Mouse (Mus musculus): ENCODE results near the gene Ppia. TPM values are rescaled to one million over a fixed set of nuclear protein-coding genes. Genes with fewer than 3 reads are reported as not detected.
A peak's percentile ranks its signal among the peaks of the same experiment; 100 is the strongest.

The Ppia gene
- polyA plus RNA-seq, 1 experiment from 2014 or later, result 6,203 TPM

DNA sequence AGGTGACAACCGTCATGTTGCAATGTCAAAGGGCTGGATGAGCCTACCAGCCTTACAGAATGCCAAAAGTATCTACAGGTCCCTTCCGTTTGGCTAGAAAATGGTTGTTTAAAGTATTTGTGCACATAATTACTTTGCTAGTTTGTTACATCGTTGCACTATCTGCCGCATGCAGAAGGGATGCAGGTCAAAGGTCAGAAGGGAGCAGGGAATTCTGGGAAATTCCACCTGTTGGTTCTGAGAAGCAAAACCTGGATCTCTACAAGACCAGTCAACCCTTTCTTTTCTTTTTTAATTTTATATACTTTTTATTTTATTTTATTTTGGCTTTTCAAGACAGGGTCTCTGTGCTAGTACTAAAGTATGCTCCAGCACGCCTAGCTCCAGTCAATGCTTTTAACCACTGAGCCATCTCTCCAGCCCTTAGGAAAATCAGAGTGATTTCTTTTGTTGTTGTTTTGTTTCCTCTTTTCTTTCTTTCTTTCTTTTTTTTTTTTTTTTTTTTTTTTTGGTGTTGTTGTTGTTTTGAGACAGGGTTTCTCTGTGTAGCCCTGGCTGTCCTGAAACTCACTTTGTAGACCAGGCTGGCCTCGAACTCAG is 27.0 kb upstream of the Ppia start:
- ATAC-seq (replicated peaks; ENCODE audit: insufficient number of reproducible peaks, low FRiP score, low TSS enrichment, low read depth) (no peak), DNase-seq (ENCODE audit: low spot score) (no peak)
- H3K9ac ChIP-seq (replicated peaks; ENCODE audit: low read length), result peak overlapping the region; percentile 87
- WGBS, result 87% methylated on average over 6 of the region's 6 CpGs
- H3K27me3 ChIP-seq (ENCODE audit: control insufficient read depth, insufficient read depth, low read length), result no peaks in the 10 kb centered on the region
- no peaks in the 10 kb centered on the region for H3K4me1 ChIP-seq (ENCODE audit: control insufficient read depth, insufficient read depth, low read length)
- no peaks in the 10 kb centered on the region for H3K9me3 ChIP-seq (replicated peaks; ENCODE audit: control insufficient read depth, low read length)
- H3K4me3 ChIP-seq (ENCODE audit: low read depth, low read length), result no peak overlapping the region; the same call in 1 of the 2 replicates
- H3K36me3 ChIP-seq (replicated peaks; ENCODE audit: control insufficient read depth, insufficient read depth, low read depth, low read length), result no peaks in the 10 kb centered on the region; the same call in none of the 2 replicates
- no peak overlapping the region for H3K4me2 ChIP-seq (ENCODE audit: low read depth, low read length)
- no peak overlapping the region for H3K27ac ChIP-seq (replicated peaks; ENCODE audit: low read depth, low read length)

DNA sequence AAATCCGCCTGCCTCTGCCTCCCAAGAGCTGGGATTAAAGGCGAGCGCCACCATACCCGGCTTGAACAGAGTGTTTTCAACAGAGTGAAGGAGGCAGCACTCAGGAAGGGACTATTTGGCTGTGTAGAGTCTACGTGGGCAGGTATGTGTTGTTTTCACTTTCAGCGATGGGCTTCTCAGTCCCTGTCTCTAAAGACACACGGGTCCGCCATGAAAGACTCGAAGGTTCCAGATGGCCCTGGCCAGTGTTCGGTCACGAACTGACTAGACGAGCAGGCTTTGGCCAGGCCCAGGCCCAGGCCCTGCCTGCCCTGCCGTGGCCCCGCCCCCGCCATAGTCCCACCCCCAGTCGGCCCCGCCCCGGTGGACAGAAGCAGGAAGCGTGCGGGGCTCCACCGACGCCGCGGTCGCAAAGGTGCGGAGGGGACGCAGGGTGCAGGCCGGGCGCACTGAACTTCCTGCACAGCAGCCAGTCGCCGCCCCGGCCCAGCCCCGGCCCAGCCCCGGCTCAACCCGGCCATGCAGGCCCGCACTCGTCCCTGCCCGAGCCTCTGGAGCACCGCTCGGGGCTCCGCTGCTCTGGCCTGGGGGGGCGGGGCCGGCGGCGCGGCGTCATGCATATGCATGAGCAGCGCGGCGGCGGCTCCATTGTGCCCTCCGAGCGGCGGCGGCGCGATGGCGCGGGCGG is 26.4 kb upstream of the Ppia start, which contains the start of gene Zmiz2:
Gene Zmiz2, plus strand, starts transcription at position 349 of the 688 bp plus-strand sequence.
- Histone ChIP-seq H3K4me2 (ENCODE audit: low read depth, low read length) (peak within 1 kb of the TSS; percentile 85), H3K27ac (replicated peaks; ENCODE audit: low read depth, low read length) (peak within 1 kb of the TSS; percentile 92), H3K9ac (replicated peaks; ENCODE audit: low read length) (peak within 1 kb of the TSS; percentile 87), H3K9me3 (replicated peaks; ENCODE audit: control insufficient read depth, low read length) (no peaks in the 10 kb centered on the region), H3K4me3 (ENCODE audit: low read depth, low read length) (peak within 1 kb of the TSS; percentile 89), H3K36me3 (replicated peaks; ENCODE audit: control insufficient read depth, insufficient read depth, low read depth, low read length) (no peaks in the 10 kb centered on the region; the same call in none of the 2 replicates), H3K4me1 (ENCODE audit: control insufficient read depth, insufficient read depth, low read length) (no peaks in the 10 kb centered on the region), H3K27me3 (ENCODE audit: control insufficient read depth, insufficient read depth, low read length) (no peaks in the 10 kb centered on the region)
- ATAC-seq (replicated peaks; ENCODE audit: insufficient number of reproducible peaks, low FRiP score, low TSS enrichment, low read depth) (peak; percentile 99), DNase-seq (ENCODE audit: low spot score) (peak; percentile 94)
- WGBS, result 14% methylated on average over 30 of the region's 60 CpGs

DNA sequence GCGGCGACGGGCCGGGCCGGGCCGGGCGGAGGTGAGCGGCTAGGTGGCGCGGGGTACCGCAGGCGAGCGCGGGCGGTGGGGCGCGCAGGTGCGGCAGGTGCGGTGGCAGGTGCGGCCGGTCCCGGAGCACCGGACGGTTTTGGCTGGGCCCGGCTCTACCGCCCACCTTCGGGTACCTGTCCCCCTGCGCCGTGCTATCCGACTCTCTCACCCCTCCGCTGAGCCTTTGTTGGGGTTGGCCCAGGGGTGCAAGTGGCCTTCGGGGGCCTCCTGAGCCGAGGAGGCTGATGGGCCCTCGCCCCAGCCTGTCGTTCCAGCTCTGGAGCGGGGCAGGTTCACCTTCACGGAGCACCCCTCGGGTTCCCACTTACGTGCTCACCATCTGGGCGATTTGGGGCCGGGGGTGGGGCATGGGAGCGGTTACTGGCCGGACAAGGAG is 25.7 kb upstream of the Ppia start:
- under 1% methylated on average over 16 of the region's 43 CpGs for WGBS
- ATAC-seq (replicated peaks; ENCODE audit: insufficient number of reproducible peaks, low FRiP score, low TSS enrichment, low read depth) (no peak), DNase-seq (ENCODE audit: low spot score) (peak; percentile 13)
- Histone ChIP-seq H3K27me3 (ENCODE audit: control insufficient read depth, insufficient read depth, low read length) (no peaks in the 10 kb centered on the region), H3K9ac (replicated peaks; ENCODE audit: low read length) (peak overlapping the region; percentile 87), H3K4me2 (ENCODE audit: low read depth, low read length) (peak overlapping the region; percentile 85), H3K27ac (replicated peaks; ENCODE audit: low read depth, low read length) (peak overlapping the region; percentile 92; the same call in 1 of the 2 replicates), H3K4me1 (ENCODE audit: control insufficient read depth, insufficient read depth, low read length) (no peaks in the 10 kb centered on the region), H3K4me3 (ENCODE audit: low read depth, low read length) (peak overlapping the region; percentile 89), H3K9me3 (replicated peaks; ENCODE audit: control insufficient read depth, low read length) (no peaks in the 10 kb centered on the region), H3K36me3 (replicated peaks; ENCODE audit: control insufficient read depth, insufficient read depth, low read depth, low read length) (no peaks in the 10 kb centered on the region; the same call in none of the 2 replicates)

DNA sequence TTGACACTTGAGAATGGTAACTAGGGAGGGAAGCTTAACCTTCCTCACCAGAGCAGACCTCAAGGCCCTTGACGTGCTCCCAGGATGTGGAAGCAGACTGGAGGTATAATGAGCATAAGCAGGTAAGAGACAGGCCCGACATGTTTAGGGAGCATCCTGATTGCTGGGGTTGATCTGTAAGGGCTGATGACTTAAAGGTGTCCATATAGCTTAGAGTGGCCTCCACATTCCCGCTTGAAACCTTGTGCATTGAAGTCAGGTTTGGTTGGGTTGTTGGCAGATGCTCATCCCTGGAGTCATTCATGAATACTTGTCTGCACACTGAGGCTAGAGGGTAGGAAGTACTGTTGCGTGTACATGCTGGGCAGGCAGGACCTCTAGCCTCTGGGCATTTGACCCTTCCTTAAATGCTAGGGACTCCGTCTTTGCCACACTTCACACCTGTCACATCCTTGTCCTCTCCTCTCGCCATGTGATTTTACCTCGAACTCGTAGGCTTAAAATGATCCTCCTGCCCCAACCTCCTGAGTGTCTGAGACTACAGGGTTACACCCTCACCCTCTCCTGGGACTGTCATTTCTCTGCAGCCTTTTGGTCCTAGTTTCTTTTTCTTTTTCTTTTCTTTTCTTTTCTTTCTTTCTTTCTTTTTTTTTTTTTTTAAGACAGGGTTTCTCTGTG is 24.7 kb upstream of the Ppia start:
- H3K9me3 ChIP-seq (replicated peaks; ENCODE audit: control insufficient read depth, low read length), result no peaks in the 10 kb centered on the region
- H3K36me3 ChIP-seq (replicated peaks; ENCODE audit: control insufficient read depth, insufficient read depth, low read depth, low read length), result no peaks in the 10 kb centered on the region; the same call in none of the 2 replicates
- peak overlapping the region; percentile 0; the same call in 1 of the 2 replicates for H3K9ac ChIP-seq (replicated peaks; ENCODE audit: low read length)
- H3K4me2 ChIP-seq (ENCODE audit: low read depth, low read length), result peak overlapping the region; percentile 85
- WGBS, result 81% methylated on average over 8 of the region's 8 CpGs
- no peak overlapping the region for H3K27ac ChIP-seq (replicated peaks; ENCODE audit: low read depth, low read length)
- H3K4me3 ChIP-seq (ENCODE audit: low read depth, low read length), result peak overlapping the region; percentile 89; the same call in 1 of the 2 replicates
- ATAC-seq (replicated peaks; ENCODE audit: insufficient number of reproducible peaks, low FRiP score, low TSS enrichment, low read depth), result no peak
- H3K27me3 ChIP-seq (ENCODE audit: control insufficient read depth, insufficient read depth, low read length), result no peaks in the 10 kb centered on the region
- no peak for DNase-seq (ENCODE audit: low spot score)
- no peaks in the 10 kb centered on the region for H3K4me1 ChIP-seq (ENCODE audit: control insufficient read depth, insufficient read depth, low read length)

DNA sequence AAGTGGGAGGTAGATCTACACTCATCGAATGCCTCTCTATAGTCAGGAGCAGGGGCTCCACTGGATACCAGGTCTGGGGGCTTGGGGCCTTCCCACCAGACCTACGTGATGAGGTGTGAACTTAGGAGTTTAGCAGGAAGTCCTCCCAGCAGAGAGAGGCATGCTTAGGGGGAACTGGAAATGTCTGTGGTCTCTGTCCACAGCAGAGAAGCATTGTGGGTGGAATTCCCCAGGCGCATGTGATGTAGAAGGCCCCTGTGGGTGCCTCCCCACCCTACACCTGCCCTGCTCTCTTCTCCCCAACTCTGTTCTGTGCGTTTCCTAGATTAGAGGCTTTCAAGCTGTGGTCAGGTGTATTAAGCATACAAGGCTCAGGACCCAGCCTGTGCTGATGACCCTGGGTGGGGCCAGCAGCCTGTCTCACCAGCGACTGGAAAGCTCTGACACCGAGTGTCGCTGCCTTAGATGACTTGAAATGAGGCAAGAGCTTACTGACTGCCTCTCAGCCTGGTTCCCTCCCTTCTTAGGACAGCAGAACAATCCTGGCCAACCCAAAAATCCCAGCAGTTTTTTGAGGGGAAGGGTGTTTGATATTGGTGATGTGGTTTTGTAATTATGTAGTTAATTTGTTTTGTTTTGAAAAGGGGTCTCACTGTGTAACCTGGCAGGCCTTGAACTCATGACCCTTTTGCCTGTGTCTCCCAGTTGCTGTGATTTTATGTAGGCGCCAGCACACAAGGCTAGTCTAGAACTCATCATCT is 23.5 kb upstream of the Ppia start:
- H3K4me2 ChIP-seq (ENCODE audit: low read depth, low read length), result no peak overlapping the region
- H3K9me3 ChIP-seq (replicated peaks; ENCODE audit: control insufficient read depth, low read length), result no peaks in the 10 kb centered on the region
- H3K27ac ChIP-seq (replicated peaks; ENCODE audit: low read depth, low read length), result no peak overlapping the region
- H3K4me1 ChIP-seq (ENCODE audit: control insufficient read depth, insufficient read depth, low read length), result no peaks in the 10 kb centered on the region
- H3K27me3 ChIP-seq (ENCODE audit: control insufficient read depth, insufficient read depth, low read length), result no peaks in the 10 kb centered on the region
- 90% methylated on average over 8 of the region's 8 CpGs for WGBS
- ATAC-seq (replicated peaks; ENCODE audit: insufficient number of reproducible peaks, low FRiP score, low TSS enrichment, low read depth), result no peak
- no peak overlapping the region for H3K4me3 ChIP-seq (ENCODE audit: low read depth, low read length)
- DNase-seq (ENCODE audit: low spot score), result no peak
- H3K36me3 ChIP-seq (replicated peaks; ENCODE audit: control insufficient read depth, insufficient read depth, low read depth, low read length), result no peaks in the 10 kb centered on the region; the same call in none of the 2 replicates
- no peak overlapping the region for H3K9ac ChIP-seq (replicated peaks; ENCODE audit: low read length)

DNA sequence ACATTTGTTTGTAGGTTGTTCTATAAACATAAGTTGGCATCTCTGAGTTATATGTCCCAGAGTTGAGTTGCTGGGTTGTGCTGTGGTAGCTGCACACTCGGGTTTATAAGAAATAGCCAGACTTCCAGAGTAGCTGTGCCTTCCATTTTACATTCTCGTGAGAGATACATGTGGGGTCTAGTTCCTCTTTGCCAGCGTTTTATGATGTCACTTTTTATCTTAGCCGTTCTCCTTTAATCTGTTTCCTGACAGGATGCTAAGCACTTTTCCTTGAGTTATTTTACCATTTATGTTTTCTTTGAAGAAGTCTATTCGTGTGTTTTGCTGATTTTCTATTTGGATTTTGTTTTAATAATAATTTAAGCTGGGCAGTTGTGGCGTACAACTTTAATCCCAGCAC is 22.4 kb upstream of the Ppia start:
- 87% methylated on average over 6 of the region's 6 CpGs for WGBS
- Histone ChIP-seq H3K36me3 (replicated peaks; ENCODE audit: control insufficient read depth, insufficient read depth, low read depth, low read length) (peaks cover 4% of the 10 kb centered on the region), H3K27ac (replicated peaks; ENCODE audit: low read depth, low read length) (no peak overlapping the region), H3K4me2 (ENCODE audit: low read depth, low read length) (no peak overlapping the region), H3K9me3 (replicated peaks; ENCODE audit: control insufficient read depth, low read length) (no peaks in the 10 kb centered on the region), H3K4me3 (ENCODE audit: low read depth, low read length) (no peak overlapping the region), H3K9ac (replicated peaks; ENCODE audit: low read length) (no peak overlapping the region), H3K4me1 (ENCODE audit: control insufficient read depth, insufficient read depth, low read length) (no peaks in the 10 kb centered on the region), H3K27me3 (ENCODE audit: control insufficient read depth, insufficient read depth, low read length) (no peaks in the 10 kb centered on the region)
- ATAC-seq (replicated peaks; ENCODE audit: insufficient number of reproducible peaks, low FRiP score, low TSS enrichment, low read depth) (no peak), DNase-seq (ENCODE audit: low spot score) (no peak)

DNA sequence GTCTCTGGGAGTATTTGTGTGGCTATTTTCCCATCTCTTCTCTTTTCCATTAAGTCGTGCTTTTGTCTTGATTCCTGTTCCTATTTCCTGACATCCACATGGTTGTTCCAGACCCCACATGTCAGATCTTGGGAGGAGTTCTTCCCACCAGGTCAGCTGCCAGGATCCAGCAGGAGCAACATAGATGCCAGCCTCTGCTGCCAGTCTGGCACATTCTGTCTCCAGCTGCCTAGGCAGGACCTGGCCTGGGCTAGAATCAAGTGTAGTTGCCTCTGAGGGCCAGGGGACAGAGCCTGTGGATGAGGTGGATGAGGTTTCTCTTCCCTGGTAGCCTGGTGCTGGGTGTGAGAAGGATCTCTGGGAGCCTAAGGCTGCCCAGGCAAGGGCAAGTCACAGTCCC is 21.4 kb upstream of the Ppia start:
- no peaks in the 10 kb centered on the region for H3K4me1 ChIP-seq (ENCODE audit: control insufficient read depth, insufficient read depth, low read length)
- ATAC-seq (replicated peaks; ENCODE audit: insufficient number of reproducible peaks, low FRiP score, low TSS enrichment, low read depth), result no peak
- no peak overlapping the region for H3K4me3 ChIP-seq (ENCODE audit: low read depth, low read length)
- H3K9ac ChIP-seq (replicated peaks; ENCODE audit: low read length), result no peak overlapping the region
- DNase-seq (ENCODE audit: low spot score), result no peak
- peaks cover 7% of the 10 kb centered on the region for H3K36me3 ChIP-seq (replicated peaks; ENCODE audit: control insufficient read depth, insufficient read depth, low read depth, low read length)
- WGBS, result 58% methylated on average over 1 of the region's 1 CpGs
- H3K27me3 ChIP-seq (ENCODE audit: control insufficient read depth, insufficient read depth, low read length), result no peaks in the 10 kb centered on the region
- H3K9me3 ChIP-seq (replicated peaks; ENCODE audit: control insufficient read depth, low read length), result no peaks in the 10 kb centered on the region
- H3K4me2 ChIP-seq (ENCODE audit: low read depth, low read length), result no peak overlapping the region
- no peak overlapping the region for H3K27ac ChIP-seq (replicated peaks; ENCODE audit: low read depth, low read length)

Measured in embryonic facial prominence, embryonic 11.5 days (tissue).